Mouse (Mus musculus) forebrain, postnatal 0 days (tissue): ENCODE measurements around the gene Vps13a. TPM values are rescaled to one million over a fixed set of nuclear protein-coding genes. Genes with fewer than 3 reads are reported as not detected.
A peak's percentile ranks its signal among the peaks of the same experiment; 100 is the strongest.
"Not testable (repeated sequence)": the region's sequence is repeated elsewhere in the genome, so short reads cannot be mapped to it uniquely, and the experiment has no call there.

Source experiments
- ATAC-seq: fragments of 200-750 bp; cut with Nextera tagmentation; 2 replicates; pipeline ENCODE4 v1.8.0; 2017; ENCODE audit warnings: mild to moderate bottlenecking, moderate library complexity
- DNase-seq: peaks from one replicate; pipeline ENCODE4 v3.0.0-alpha.2; 2015
- H3K27ac ChIP-seq: fragments of 300-500 bp; sonication (generic); 2 replicates; pipeline ENCODE4 v1.5.1; 2014; ENCODE audit warnings: low read depth, mild to moderate bottlenecking, antibody characterized with exemption, low read length, moderate library complexity, mixed read lengths
- H3K27me3 ChIP-seq: fragments of 300-500 bp; sonication (generic); 2 replicates; pipeline ENCODE4 v1.6.1; 2014; ENCODE audit warnings: mild to moderate bottlenecking, low read length, mixed read lengths; ENCODE audit not compliant: insufficient read depth
- H3K36me3 ChIP-seq: fragments of 300-500 bp; sonication (generic); 2 replicates; pipeline ENCODE4 v1.6.1; 2014; ENCODE audit warnings: mild to moderate bottlenecking, moderate library complexity; ENCODE audit not compliant: insufficient read depth
- H3K4me1 ChIP-seq: fragments of 300-500 bp; sonication (generic); 2 replicates; pipeline ENCODE4 v1.6.1; 2014; ENCODE audit warnings: antibody characterized with exemption; ENCODE audit not compliant: insufficient read depth
- H3K4me2 ChIP-seq: fragments of 300-500 bp; sonication (generic); 2 replicates; pipeline ENCODE4 v1.6.1; 2014; ENCODE audit warnings: low read depth, mild to moderate bottlenecking, moderate library complexity
- H3K4me3 ChIP-seq: fragments of 300-500 bp; sonication (generic); 2 replicates; pipeline ENCODE4 v1.5.1; 2014; ENCODE audit warnings: low read depth, low read length, mixed read lengths
- H3K9ac ChIP-seq: fragments of 300-500 bp; sonication (generic); 2 replicates; pipeline ENCODE4 v1.6.1; 2014; ENCODE audit warnings: mild to moderate bottlenecking
- H3K9me3 ChIP-seq: fragments of 300-500 bp; sonication (generic); 2 replicates; pipeline ENCODE4 v1.6.1; 2016; ENCODE audit warnings: low read length
- CTCF ChIP-seq: sonication (generic); IDR thresholded peaks from 2 replicates; pipeline ENCODE4 v1.5.1; 2016; ENCODE audit warnings: antibody characterized with exemption, control low read depth, low read depth
- WGBS: fragments of 180-500 bp; shearing (Covaris S2); extraction: QIAGEN DNeasy Blood & Tissue Kit; methylation state at CpG from one replicate; pipeline ENCODE4 v1.1.7; 2014; 5-methylcytosine and 5-hydroxymethylcytosine counted together
- polyA plus RNA-seq: library from polyadenylated mRNA; unstranded; fragments of >200 nt; fragmentation: Nextera tagmentation; extraction: Ambion mirVana; gene quantifications from 2 replicates; pipeline ENCODE4 v1.2.1, GENCODE M21; 2015
- total RNA-seq: library from RNA; depleted of rRNA; stranded (reverse); fragments of >200 nt; gene quantifications from 2 replicates; pipeline ENCODE4 v1.2.3, GENCODE M21; 2014

The Vps13a gene
- total and polyA plus RNA-seq, 2 experiments from 2014 or later: 5.4 to 23.5 TPM

GRCm38 (mm10) chr19:16773237-16774016 lies 7.3 kb downstream of the Vps13a start:
- H3K36me3 ChIP-seq: no peaks in the 10 kb centered on the region
- no peak overlapping the region for H3K4me3 ChIP-seq
- H3K27me3 ChIP-seq: no peaks in the 10 kb centered on the region
- H3K4me2 ChIP-seq: no peak overlapping the region
- H3K9me3 ChIP-seq: no peaks in the 10 kb centered on the region
- peak; percentile 47 for TF ChIP-seq CTCF
- ATAC-seq: peak; percentile 27; the same call in 1 of the 2 replicates
- DNase-seq: peak; percentile 36
- no peak overlapping the region for H3K9ac ChIP-seq
- WGBS: 61% methylated on average over 11 of the region's 11 CpGs
- no peaks in the 10 kb centered on the region for H3K4me1 ChIP-seq
- no peak overlapping the region for H3K27ac ChIP-seq

GRCm38 (mm10) chr19:16767407-16767806 lies 13.3 kb downstream of the Vps13a start:
- H3K27me3 ChIP-seq: no peaks in the 10 kb centered on the region
- no peak for TF ChIP-seq CTCF
- no peak overlapping the region for H3K9ac ChIP-seq
- no peaks in the 10 kb centered on the region for H3K9me3 ChIP-seq
- H3K4me3 ChIP-seq: no peak overlapping the region
- no peaks in the 10 kb centered on the region for H3K4me1 ChIP-seq
- ATAC-seq (no peak), DNase-seq (no peak)
- no peaks in the 10 kb centered on the region for H3K36me3 ChIP-seq
- no peak overlapping the region for H3K4me2 ChIP-seq
- no peak overlapping the region for H3K27ac ChIP-seq
- WGBS: 84% methylated on average over 2 of the region's 2 CpGs

- not testable (repeated sequence) for H3K27me3 ChIP-seq, DNase-seq, H3K36me3 ChIP-seq, H3K4me1 ChIP-seq, ATAC-seq, H3K9ac ChIP-seq, H3K27ac ChIP-seq, H3K4me2 ChIP-seq, H3K4me3 ChIP-seq, H3K9me3 ChIP-seq
- 92% methylated on average over 8 of the region's 9 CpGs for WGBS
These were observed 23.3 kb downstream of the Vps13a start for GRCm38 (mm10) chr19:16757439-16757838.

GRCm38 (mm10) chr19:16755854-16756253 lies 24.9 kb downstream of the Vps13a start:
- peak; percentile 26 for TF ChIP-seq CTCF
- Histone ChIP-seq H3K27ac (no peak overlapping the region), H3K4me1 (no peaks in the 10 kb centered on the region), H3K4me2 (no peak overlapping the region), H3K27me3 (no peaks in the 10 kb centered on the region), H3K36me3 (no peaks in the 10 kb centered on the region), H3K9ac (no peak overlapping the region), H3K9me3 (no peaks in the 10 kb centered on the region), H3K4me3 (no peak overlapping the region)
- ATAC-seq (no peak), DNase-seq (no peak)

- 92% methylated on average over 7 of the region's 7 CpGs for WGBS
- ATAC-seq: no peak
- no peaks in the 10 kb centered on the region for H3K36me3 ChIP-seq
- H3K4me1 ChIP-seq: no peaks in the 10 kb centered on the region
- no peaks in the 10 kb centered on the region for H3K27me3 ChIP-seq
- H3K27ac ChIP-seq: no peak overlapping the region
- DNase-seq: no peak
- no peak for TF ChIP-seq CTCF
- H3K4me3 ChIP-seq: no peak overlapping the region
- H3K9me3 ChIP-seq: no peaks in the 10 kb centered on the region
- no peak overlapping the region for H3K4me2 ChIP-seq
- no peak overlapping the region for H3K9ac ChIP-seq
These were observed 25.5 kb downstream of the Vps13a start for GRCm38 (mm10) chr19:16755226-16755625.

- Histone ChIP-seq H3K27ac (no peak overlapping the region), H3K4me1 (no peaks in the 10 kb centered on the region), H3K36me3 (no peaks in the 10 kb centered on the region), H3K4me2 (no peak overlapping the region), H3K27me3 (no peaks in the 10 kb centered on the region), H3K9me3 (no peaks in the 10 kb centered on the region), H3K9ac (no peak overlapping the region), H3K4me3 (no peak overlapping the region)
- DNase-seq (no peak), ATAC-seq (no peak)
- 85% methylated on average over 3 of the region's 3 CpGs for WGBS
- TF ChIP-seq CTCF: no peak
These were observed 27.6 kb downstream of the Vps13a start for GRCm38 (mm10) chr19:16753151-16753550.

- no peaks in the 10 kb centered on the region for H3K36me3 ChIP-seq
- H3K4me1 ChIP-seq: no peaks in the 10 kb centered on the region
- no peak overlapping the region for H3K4me3 ChIP-seq
- DNase-seq (no peak), ATAC-seq (no peak)
- WGBS: 82% methylated on average over 4 of the region's 4 CpGs
- H3K27ac ChIP-seq: no peak overlapping the region
- no peak overlapping the region for H3K9ac ChIP-seq
- H3K27me3 ChIP-seq: no peaks in the 10 kb centered on the region
- H3K4me2 ChIP-seq: no peak overlapping the region
- no peak for TF ChIP-seq CTCF
- H3K9me3 ChIP-seq: no peaks in the 10 kb centered on the region
These were observed 43.9 kb downstream of the Vps13a start for GRCm38 (mm10) chr19:16736854-16737253.
